Mouse (Mus musculus) intestine, embryonic 16.5 days (tissue): Measurements from ENCODE around the gene Vopp1. TPM values are rescaled to one million over a fixed set of nuclear protein-coding genes. Genes with fewer than 3 reads are reported as not detected.
"Not testable (repeated sequence)": the region's sequence is repeated elsewhere in the genome, so short reads cannot be mapped to it uniquely, and the experiment has no call there.

ENCODE experiments used
- ATAC-seq: fragments of 200-750 bp; cut with Nextera tagmentation; 2 replicates; pipeline ENCODE4 v1.8.0; 2017; ENCODE audit warnings: moderate TSS enrichment, moderate library complexity
- H3K27ac ChIP-seq: fragments of 300-500 bp; sonication (generic); 2 replicates; pipeline ENCODE4 v1.5.1; 2014; ENCODE audit warnings: mild to moderate bottlenecking, low read length
- H3K27me3 ChIP-seq: fragments of 300-500 bp; sonication (generic); replicated peaks from 2 replicates; pipeline ENCODE4 v1.6.1; 2014; ENCODE audit warnings: low read length, control low read depth, mixed read lengths; ENCODE audit not compliant: control insufficient read depth, insufficient read depth
- H3K36me3 ChIP-seq: fragments of 300-500 bp; sonication (generic); 2 replicates; pipeline ENCODE4 v1.6.1; 2014; ENCODE audit warnings: low read length, control low read depth; ENCODE audit not compliant: control insufficient read depth, insufficient read depth
- H3K4me1 ChIP-seq: fragments of 300-500 bp; sonication (generic); 2 replicates; pipeline ENCODE4 v1.6.1; 2014; ENCODE audit warnings: low read length, control low read depth, mixed read lengths; ENCODE audit not compliant: control insufficient read depth, insufficient read depth
- H3K4me2 ChIP-seq: fragments of 300-500 bp; sonication (generic); 2 replicates; pipeline ENCODE4 v1.6.1; 2014; ENCODE audit warnings: low read depth, low read length, control low read depth
- H3K4me3 ChIP-seq: fragments of 300-500 bp; sonication (generic); 2 replicates; pipeline ENCODE4 v1.5.1; 2014; ENCODE audit warnings: mild to moderate bottlenecking, low read length
- H3K9ac ChIP-seq: fragments of 300-500 bp; sonication (generic); 2 replicates; pipeline ENCODE4 v1.6.1; 2014; ENCODE audit warnings: low read depth, low read length
- H3K9me3 ChIP-seq: fragments of 300-500 bp; sonication (generic); 2 replicates; pipeline ENCODE4 v1.6.1; 2016; ENCODE audit warnings: low read length, control low read depth; ENCODE audit not compliant: control insufficient read depth
- WGBS: fragments of 180-500 bp; shearing (Covaris S2); extraction: QIAGEN DNeasy Blood & Tissue Kit; methylation state at CpG from one replicate; pipeline ENCODE4 v1.1.7; 2014; 5-methylcytosine and 5-hydroxymethylcytosine counted together
- polyA plus RNA-seq: library from polyadenylated mRNA; unstranded; fragments of >200 nt; fragmentation: Nextera tagmentation; extraction: Ambion mirVana; gene quantifications from 2 replicates; pipeline ENCODE4 v1.2.1, GENCODE M21; 2015

The Vopp1 gene
- polyA plus RNA-seq, 1 experiment from 2014 or later: 24.9 TPM

- no peak overlapping the region for H3K27ac ChIP-seq
- no peak for ATAC-seq
- 82% methylated on average over 2 of the region's 2 CpGs for WGBS
Observed at GRCm38 (mm10) chr6:57814436-57814940, 10.5 kb downstream of the Vopp1 start.

GRCm38 (mm10) chr6:57811748-57812730 is 12.9 kb downstream of the Vopp1 start:
- H3K9ac ChIP-seq: no peak overlapping the region
- peak overlapping the region; percentile 36; the same call in 1 of the 2 replicates for H3K27ac ChIP-seq
- 52% methylated on average over 3 of the region's 3 CpGs for WGBS
- peak; percentile 97 for ATAC-seq
- H3K4me2 ChIP-seq: no peak overlapping the region
- H3K9me3 ChIP-seq: no peaks in the 10 kb centered on the region
- no peaks in the 10 kb centered on the region for H3K36me3 ChIP-seq
- H3K27me3 ChIP-seq: no peaks in the 10 kb centered on the region
- H3K4me1 ChIP-seq: peaks cover 3% of the 10 kb centered on the region; the same call in 1 of the 2 replicates
- no peak overlapping the region for H3K4me3 ChIP-seq

More at GRCm38 (mm10) chr6:57814436-57814940, 10.5 kb downstream of the Vopp1 start:
- H3K27me3 ChIP-seq: no peaks in the 10 kb centered on the region
- no peak overlapping the region for H3K9ac ChIP-seq
- H3K4me1 ChIP-seq: peaks cover 3% of the 10 kb centered on the region; the same call in 1 of the 2 replicates
- H3K9me3 ChIP-seq: no peaks in the 10 kb centered on the region
- no peak overlapping the region for H3K4me3 ChIP-seq
- H3K4me2 ChIP-seq: no peak overlapping the region
- H3K36me3 ChIP-seq: no peaks in the 10 kb centered on the region

GRCm38 (mm10) chr6:57805218-57806069 is 19.5 kb downstream of the Vopp1 start:
- 87% methylated on average over 5 of the region's 5 CpGs for WGBS

GRCm38 (mm10) chr6:57803130-57803529 is 21.8 kb downstream of the Vopp1 start:
- H3K9me3 ChIP-seq: no peaks in the 10 kb centered on the region
- no peaks in the 10 kb centered on the region for H3K27me3 ChIP-seq
- WGBS: 69% methylated on average over 2 of the region's 2 CpGs
- H3K36me3 ChIP-seq: no peaks in the 10 kb centered on the region
- H3K4me1 ChIP-seq: no peaks in the 10 kb centered on the region
- H3K27ac ChIP-seq: no peak overlapping the region
- ATAC-seq: no peak
- H3K4me2 ChIP-seq: no peak overlapping the region
- no peak overlapping the region for H3K9ac ChIP-seq
- no peak overlapping the region for H3K4me3 ChIP-seq

More at GRCm38 (mm10) chr6:57805218-57806069, 19.5 kb downstream of the Vopp1 start:
- Histone ChIP-seq H3K36me3 (no peaks in the 10 kb centered on the region), H3K9ac (no peak overlapping the region), H3K4me3 (no peak overlapping the region), H3K27ac (no peak overlapping the region), H3K4me2 (no peak overlapping the region), H3K9me3 (no peaks in the 10 kb centered on the region), H3K27me3 (no peaks in the 10 kb centered on the region), H3K4me1 (no peaks in the 10 kb centered on the region)
- ATAC-seq: no peak

GRCm38 (mm10) chr6:57798986-57799385 is 26.0 kb downstream of the Vopp1 start:
- 93% methylated on average over 1 of the region's 1 CpGs for WGBS
- no peak for ATAC-seq

GRCm38 (mm10) chr6:57796853-57797423 is 28.0 kb downstream of the Vopp1 start:
- Histone ChIP-seq H3K27me3 (no peaks in the 10 kb centered on the region), H3K4me2 (no peak overlapping the region), H3K36me3 (no peaks in the 10 kb centered on the region), H3K27ac (no peak overlapping the region), H3K4me3 (no peak overlapping the region), H3K4me1 (no peaks in the 10 kb centered on the region), H3K9me3 (no peaks in the 10 kb centered on the region), H3K9ac (no peak overlapping the region)
- 86% methylated on average over 3 of the region's 3 CpGs for WGBS
- no peak for ATAC-seq

More at GRCm38 (mm10) chr6:57798986-57799385, 26.0 kb downstream of the Vopp1 start:
- Histone ChIP-seq H3K4me1 (no peaks in the 10 kb centered on the region), H3K27ac (no peak overlapping the region), H3K4me3 (no peak overlapping the region), H3K36me3 (no peaks in the 10 kb centered on the region), H3K9ac (no peak overlapping the region), H3K27me3 (no peaks in the 10 kb centered on the region), H3K9me3 (no peaks in the 10 kb centered on the region), H3K4me2 (no peak overlapping the region)

- Histone ChIP-seq H3K27me3 (no peaks in the 10 kb centered on the region), H3K4me3 (no peak overlapping the region), H3K27ac (no peak overlapping the region), H3K36me3 (no peaks in the 10 kb centered on the region), H3K9me3 (no peaks in the 10 kb centered on the region), H3K9ac (no peak overlapping the region), H3K4me1 (no peaks in the 10 kb centered on the region), H3K4me2 (no peak overlapping the region)
- 65% methylated on average over 3 of the region's 3 CpGs for WGBS
- no peak for ATAC-seq
Observed at GRCm38 (mm10) chr6:57795835-57796234, 29.1 kb downstream of the Vopp1 start.

GRCm38 (mm10) chr6:57792821-57793220 is 32.1 kb downstream of the Vopp1 start:
- H3K36me3 ChIP-seq, H3K9ac ChIP-seq, H3K4me2 ChIP-seq, H3K27me3 ChIP-seq, H3K4me3 ChIP-seq, H3K9me3 ChIP-seq, H3K27ac ChIP-seq, H3K4me1 ChIP-seq, ATAC-seq: not testable (repeated sequence)
- WGBS: 59% methylated on average over 9 of the region's 9 CpGs

GRCm38 (mm10) chr6:57790542-57790941 is 34.4 kb downstream of the Vopp1 start:
- Histone ChIP-seq H3K27ac (no peak overlapping the region), H3K9ac (no peak overlapping the region), H3K4me2 (no peak overlapping the region), H3K36me3 (no peaks in the 10 kb centered on the region), H3K27me3 (no peaks in the 10 kb centered on the region), H3K9me3 (no peaks in the 10 kb centered on the region), H3K4me3 (no peak overlapping the region), H3K4me1 (no peaks in the 10 kb centered on the region)
- 81% methylated on average over 4 of the region's 4 CpGs for WGBS
- no peak for ATAC-seq
